Mouse (Mus musculus) cerebellum, adult 2 months (tissue): ENCODE measurements around the gene Actr2. TPM values are rescaled to one million over a fixed set of nuclear protein-coding genes. Genes with fewer than 3 reads are reported as not detected.
"Not testable (repeated sequence)": the region's sequence is repeated elsewhere in the genome, so short reads cannot be mapped to it uniquely, and the experiment has no call there.

ENCODE experiments used
- DNase-seq, 2 experiments: peaks; one replicate each; pipeline ENCODE4 v3.0.0; 2021
- H3K27ac ChIP-seq: fragments of 200-500 bp; 2 replicates; pipeline ENCODE4 v1.5.1; 2012; ENCODE audit warnings: low read length, control low read depth, inconsistent platforms; ENCODE audit not compliant: insufficient read depth
- H3K27me3 ChIP-seq: fragments of 200-500 bp; 2 replicates; pipeline ENCODE4 v1.6.1; 2012; ENCODE audit warnings: inconsistent platforms, mild to moderate bottlenecking, low read length, moderate library complexity; ENCODE audit not compliant: control insufficient read depth, insufficient read depth
- H3K4me1 ChIP-seq: fragments of 200-500 bp; 2 replicates; pipeline ENCODE4 v1.6.1; 2011; ENCODE audit warnings: low read length; ENCODE audit not compliant: control insufficient read depth, insufficient read depth
- H3K4me3 ChIP-seq: fragments of 200-500 bp; replicated peaks from 2 replicates; pipeline ENCODE3; 2011; ENCODE audit warnings: mild to moderate bottlenecking, low read depth, low read length, control low read depth; ENCODE audit not compliant: insufficient read depth
- CTCF ChIP-seq: fragments of 200-500 bp; IDR thresholded peaks from 2 replicates; pipeline ENCODE4 v1.5.1; 2011; ENCODE audit warnings: low read depth, mild to moderate bottlenecking, control low read depth, low read length, moderate library complexity, borderline replicate concordance; ENCODE audit not compliant: insufficient read depth
- POLR2A ChIP-seq: fragments of 200-500 bp; IDR thresholded peaks from 2 replicates; pipeline ENCODE4 v1.6.1; 2011; ENCODE audit warnings: low read length, control low read depth, borderline replicate concordance; ENCODE audit not compliant: insufficient read depth
- WGBS: fragments of 180-500 bp; shearing (Covaris S2); methylation state at CpG from one replicate; pipeline ENCODE4 v1.1.7; 2018; 5-methylcytosine and 5-hydroxymethylcytosine counted together
- polyA plus RNA-seq: library from polyadenylated mRNA; depleted of rRNA; stranded (reverse); fragments of >200 nt; gene quantifications from 2 replicates; pipeline ENCODE4 v1.2.3, GENCODE M21; 2012; rRNA removed

Actr2 gene
- 105 and 107 TPM in 2 replicates for polyA plus RNA-seq

DNA sequence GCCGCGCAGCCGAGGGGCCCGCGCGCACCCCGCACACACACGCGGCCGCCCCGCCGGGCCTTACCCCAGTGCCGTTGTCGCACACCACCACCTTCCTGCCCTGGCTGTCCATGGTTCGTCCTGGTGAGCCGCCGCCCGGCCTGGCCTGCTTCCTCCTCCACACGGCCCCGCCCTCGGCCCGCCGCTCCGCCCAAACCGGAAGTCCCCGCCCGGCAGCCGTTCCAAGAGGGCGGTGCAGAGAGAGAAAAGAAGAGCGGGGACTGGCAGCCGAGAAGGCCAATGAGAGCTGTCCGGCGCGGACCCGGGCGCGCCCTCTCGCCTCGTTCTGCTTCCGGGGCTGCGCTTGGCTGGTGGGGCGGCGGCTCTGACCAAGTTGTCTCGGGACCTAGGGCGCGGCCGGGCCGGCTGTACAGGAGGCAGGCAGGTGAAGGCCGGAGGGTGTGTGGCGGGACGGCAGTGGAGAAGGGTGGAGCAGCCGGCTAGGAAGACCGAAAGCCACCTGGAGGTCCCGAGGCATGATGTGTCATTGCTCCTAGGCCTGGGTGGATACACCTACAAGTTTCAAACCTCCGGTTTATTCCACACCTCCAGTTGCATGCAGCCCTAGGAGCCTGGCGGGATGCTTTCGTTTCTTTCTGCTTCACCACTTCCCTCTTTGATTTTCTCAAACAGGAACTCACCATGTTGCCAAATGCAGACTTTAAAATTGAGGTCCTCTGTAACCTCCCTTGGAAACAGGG, at the start of gene Actr2:
Actr2 (minus strand) TSS at position 173 of the 740 bp plus-strand sequence.
- peak; percentile 64 for TF ChIP-seq POLR2A
- no peak for TF ChIP-seq CTCF
- Histone ChIP-seq H3K4me3 (peak within 1 kb of the TSS; percentile 85), H3K4me1 (peaks cover 3% of the 10 kb centered on the region; the same call in 1 of the 2 replicates), H3K27ac (peak within 1 kb of the TSS; percentile 60), H3K27me3 (no peaks in the 10 kb centered on the region)
- under 1% methylated on average over 57 of the region's 57 CpGs for WGBS
- peak; percentile 97 to 98 for DNase-seq

DNA sequence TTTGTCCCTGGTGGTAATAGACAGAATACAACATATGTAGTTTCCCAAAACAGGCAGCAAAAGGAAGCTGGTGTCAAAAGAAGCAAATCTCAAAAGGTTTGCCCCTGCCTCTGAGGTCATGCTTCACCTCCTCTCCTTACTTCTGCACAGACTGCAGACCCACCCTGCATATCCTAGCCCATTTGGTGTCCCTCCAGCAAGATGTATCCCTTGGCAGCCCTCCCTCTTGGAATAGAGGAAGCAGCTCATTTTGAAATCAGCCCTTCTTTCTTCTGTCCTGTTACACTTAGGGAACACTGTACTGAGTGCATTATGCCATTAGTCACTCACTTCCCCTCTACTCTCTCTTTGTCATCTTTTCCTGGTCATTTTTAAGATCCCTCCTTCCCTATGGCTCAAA, 46.2 kb upstream of the Actr2 start:
- no peak for TF ChIP-seq CTCF
- no peak for TF ChIP-seq POLR2A
- H3K27me3 ChIP-seq = no peaks in the 10 kb centered on the region

DNA sequence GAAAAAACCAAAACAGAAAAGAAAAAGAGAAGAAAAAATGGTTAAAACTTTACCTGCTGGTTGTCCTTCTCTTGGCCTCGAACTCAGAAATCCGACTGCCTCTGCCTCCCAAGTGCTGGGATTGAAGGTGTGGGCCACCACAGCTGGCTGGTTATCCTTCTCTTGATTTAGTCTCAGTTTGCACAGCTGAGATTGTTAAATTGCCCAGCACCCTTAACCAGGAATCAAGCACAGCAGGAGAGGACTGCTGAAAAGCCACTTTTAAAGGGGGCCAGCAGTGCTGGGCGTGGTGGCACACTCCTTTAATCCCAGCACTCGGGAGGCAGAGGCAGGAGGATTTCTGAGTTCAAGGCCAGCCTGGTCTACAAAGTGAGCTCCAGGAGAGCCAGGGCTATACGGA, 40.8 kb upstream of the Actr2 start:
- 88% methylated on average over 5 of the region's 5 CpGs for WGBS
- H3K4me1 ChIP-seq, H3K27me3 ChIP-seq, H3K27ac ChIP-seq, H3K4me3 ChIP-seq, DNase-seq: not testable (repeated sequence)

More for the DNA sequence above, 46.2 kb upstream of the Actr2 start:
- Histone ChIP-seq H3K4me1 (no peaks in the 10 kb centered on the region), H3K4me3 (no peak overlapping the region), H3K27ac (no peak overlapping the region)
- no peak for DNase-seq

DNA sequence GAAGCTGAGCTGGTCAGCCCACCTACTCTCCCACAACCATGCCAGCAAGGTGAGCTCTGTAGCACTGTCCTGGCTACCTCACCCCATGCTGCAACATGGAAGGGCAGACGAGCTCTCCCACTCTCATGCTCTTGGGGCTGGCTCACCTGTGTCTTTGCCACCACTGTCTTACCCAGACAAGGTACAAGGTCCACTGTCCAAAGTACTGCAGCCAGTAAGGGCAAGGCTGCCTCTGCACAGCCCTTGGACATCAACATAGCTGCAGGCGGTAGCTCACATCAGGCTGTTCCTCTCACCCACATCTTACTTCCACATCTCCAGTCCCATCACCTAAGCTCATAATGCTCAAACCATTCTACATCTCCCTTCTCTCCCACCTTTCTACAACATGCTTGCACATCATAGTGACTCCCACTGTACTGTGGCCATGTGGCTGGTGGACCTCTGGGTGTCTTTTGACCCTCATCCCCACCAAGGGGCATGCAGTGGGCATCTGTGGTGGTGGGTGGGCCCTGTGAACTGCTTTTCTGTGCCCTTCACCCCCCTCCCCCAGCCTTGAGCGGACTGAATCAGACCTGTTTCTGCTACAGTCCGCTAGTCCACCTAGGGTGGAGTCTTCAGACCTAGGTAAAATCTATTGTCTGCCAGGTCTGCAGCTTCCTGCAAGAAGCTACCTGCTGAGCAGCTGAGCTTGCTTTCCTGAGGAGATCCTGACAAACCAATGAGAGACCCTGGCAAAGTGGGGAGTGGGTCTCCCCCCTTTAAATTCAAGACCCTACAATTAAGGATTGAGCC, 39.6 kb upstream of the Actr2 start:
- Histone ChIP-seq H3K4me1 (no peaks in the 10 kb centered on the region), H3K27me3 (no peaks in the 10 kb centered on the region), H3K4me3 (no peak overlapping the region), H3K27ac (no peak overlapping the region)
- no peak for TF ChIP-seq POLR2A
- no peak for TF ChIP-seq CTCF
- whole genome bisulfite sequencing = 83% methylated on average over 4 of the region's 4 CpGs
- DNase-seq = no peak

DNA sequence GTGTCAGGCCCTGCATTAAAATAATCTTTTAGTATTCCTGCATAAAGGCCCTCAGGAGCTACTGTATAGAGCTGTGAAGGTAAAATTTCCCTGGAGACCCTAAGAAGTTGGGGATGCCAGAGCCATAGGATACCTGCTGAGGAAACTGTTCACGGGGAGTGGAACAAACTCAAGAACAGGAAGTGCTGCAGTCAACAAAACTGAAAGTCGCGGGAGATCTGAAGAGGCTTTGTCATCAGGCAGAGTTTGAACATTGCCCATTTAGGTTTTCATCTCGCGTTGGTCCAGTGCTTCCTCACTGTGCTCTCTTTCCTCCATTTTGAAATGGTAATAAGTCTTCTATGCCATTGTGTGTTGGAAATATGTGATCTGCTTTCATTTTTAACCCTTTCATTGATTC, 38.6 kb upstream of the Actr2 start:
- no peak overlapping the region for H3K4me3 ChIP-seq
- no peaks in the 10 kb centered on the region for H3K4me1 ChIP-seq
- no peak for DNase-seq
- WGBS = 88% methylated on average over 5 of the region's 5 CpGs
- H3K27me3 ChIP-seq = no peaks in the 10 kb centered on the region
- no peak overlapping the region for H3K27ac ChIP-seq
- no peak for TF ChIP-seq CTCF
- TF ChIP-seq POLR2A = no peak

DNA sequence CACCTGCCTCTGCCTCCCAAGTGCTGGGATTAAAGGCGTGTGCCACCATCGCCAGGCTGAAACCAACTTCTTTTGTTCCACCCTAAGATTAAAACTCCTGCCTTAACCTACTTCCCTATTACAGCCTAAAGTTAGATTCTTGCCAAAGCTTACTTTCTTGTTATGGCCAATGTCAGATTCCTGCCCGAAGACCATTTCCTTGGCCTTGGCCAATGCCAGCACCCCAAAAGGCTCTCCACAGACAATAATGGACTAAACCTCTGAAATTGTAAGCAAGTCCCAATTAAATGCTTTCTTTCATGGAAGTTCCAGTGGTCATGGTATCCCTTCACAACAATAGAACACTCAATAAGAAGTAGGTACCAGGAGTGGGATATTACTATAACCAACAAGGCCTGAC, 37.2 kb upstream of the Actr2 start:
- no peak for DNase-seq
- WGBS = 98% methylated on average over 3 of the region's 3 CpGs

DNA sequence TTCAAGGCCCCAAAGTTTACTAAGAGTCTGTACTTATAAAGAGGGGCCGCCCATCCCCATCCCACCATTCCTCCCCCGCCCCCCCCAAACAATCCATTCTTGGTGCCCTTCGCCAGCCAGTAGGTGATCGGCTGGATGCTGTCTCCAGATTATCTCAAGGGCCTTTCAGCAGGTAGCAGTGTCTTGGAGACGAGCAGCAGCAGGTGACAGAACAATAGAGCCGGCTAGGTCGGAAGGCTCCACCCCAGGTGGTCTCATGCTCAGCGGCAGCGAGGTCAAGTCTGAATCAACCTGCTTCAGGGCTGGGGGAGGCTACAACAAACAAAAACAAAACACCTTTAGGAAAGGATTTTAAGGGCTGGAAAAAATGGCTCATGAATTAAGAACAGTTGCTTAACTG, 32.7 kb upstream of the Actr2 start:
- WGBS = 27% methylated on average over 9 of the region's 9 CpGs
- Histone ChIP-seq H3K4me1 (no peaks in the 10 kb centered on the region), H3K4me3 (no peak overlapping the region), H3K27ac (no peak overlapping the region), H3K27me3 (no peaks in the 10 kb centered on the region)
- TF ChIP-seq POLR2A = no peak
- DNase-seq = no peak

More for the DNA sequence above, 37.2 kb upstream of the Actr2 start:
- TF ChIP-seq POLR2A (no peak), CTCF (no peak)
- no peak overlapping the region for H3K27ac ChIP-seq
- no peaks in the 10 kb centered on the region for H3K4me1 ChIP-seq
- no peaks in the 10 kb centered on the region for H3K27me3 ChIP-seq
- no peak overlapping the region for H3K4me3 ChIP-seq

DNA sequence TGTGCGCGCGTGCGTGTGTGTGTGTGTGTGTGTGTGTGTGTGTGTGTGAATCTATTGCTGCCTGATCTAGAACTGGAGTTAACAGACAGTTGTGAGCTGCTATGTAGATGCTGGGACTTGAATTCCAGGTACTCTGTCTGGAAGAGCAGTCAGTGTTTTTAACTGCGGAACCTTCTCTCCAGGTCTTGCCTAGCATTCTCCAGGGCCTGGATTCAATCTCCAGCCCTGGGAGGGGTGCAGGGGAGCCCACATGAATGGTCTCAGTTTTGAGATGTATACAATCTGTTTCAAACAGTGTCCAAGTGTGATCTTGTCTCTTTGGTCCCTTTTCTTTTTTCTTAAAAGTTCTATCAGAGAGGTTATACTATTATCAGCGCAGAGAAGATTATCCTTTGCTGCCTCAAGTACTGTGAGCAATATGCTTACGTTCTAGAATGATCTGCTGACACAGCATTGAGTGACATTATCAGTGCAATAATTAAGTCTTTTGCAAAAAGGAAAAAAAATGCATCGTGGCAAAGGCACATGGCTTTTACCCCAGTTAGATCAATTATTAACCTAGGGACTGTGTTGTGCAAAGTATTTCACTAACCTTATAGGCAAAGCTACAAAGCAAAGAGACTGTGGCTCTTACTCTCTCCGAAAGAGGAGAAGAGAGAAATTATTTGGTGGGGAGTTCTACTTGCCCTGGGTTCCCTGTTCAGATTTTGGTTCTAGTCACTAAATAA, 32.0 kb upstream of the Actr2 start:
- no peak overlapping the region for H3K27ac ChIP-seq
- TF ChIP-seq POLR2A (no peak), CTCF (no peak)
- DNase-seq = no peak
- 91% methylated on average over 9 of the region's 9 CpGs for WGBS
- H3K4me1 ChIP-seq = no peaks in the 10 kb centered on the region
- no peak overlapping the region for H3K4me3 ChIP-seq
- no peaks in the 10 kb centered on the region for H3K27me3 ChIP-seq

DNA sequence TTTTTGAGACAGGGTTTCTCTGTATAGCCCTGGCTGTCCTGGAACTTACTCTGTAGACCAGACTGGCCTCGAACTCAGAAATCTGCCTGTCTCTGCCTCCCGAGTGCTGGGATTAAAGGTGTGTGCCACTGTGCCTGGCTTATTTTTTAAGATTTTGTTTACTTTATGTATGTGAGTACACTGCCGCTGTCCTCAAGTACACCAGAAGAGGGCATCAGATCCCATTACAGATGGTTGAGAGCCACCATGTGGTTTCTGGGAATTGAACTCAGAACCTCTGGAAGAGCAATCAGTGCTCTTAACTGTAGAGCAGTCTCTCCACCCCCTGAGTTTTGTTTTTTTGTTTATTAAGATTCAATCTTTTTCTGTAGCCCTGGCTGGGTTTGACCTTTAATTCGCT, 31.0 kb upstream of the Actr2 start:
- H3K27ac ChIP-seq, H3K4me3 ChIP-seq, H3K4me1 ChIP-seq, H3K27me3 ChIP-seq, DNase-seq: not testable (repeated sequence)
- 96% methylated on average over 4 of the region's 4 CpGs for WGBS
